Comparison of ENCODE assay signal across 12 mouse cellular contexts in genomic region chr1:82795702-82796443, GRCm38 (mm10). TPM values are rescaled to one million over a fixed set of nuclear protein-coding genes. Genes with fewer than 3 reads are reported as not detected.
A peak's percentile ranks its signal among the peaks of the same experiment; 100 is the strongest.
DNase-seq lines count a peak whose midpoint lies in the region; ATAC-seq and TF ChIP-seq lines count a peak whose summit lies in the region.
"Had no signal": no experiment of that assay in that cellular context is flagged by ENCODE, and none has a peak within 500 bp of the region (broad histone marks: within the 10 kb centered on the region; RNA-seq: fewer than 3 reads in every experiment).

No protein-coding gene starts in this region.

- DNase-seq in adrenal gland, postnatal 14 days: peak; percentile 17
- DNase-seq in adrenal gland, postnatal 10 days: no peak
- DNase-seq in layer of hippocampus, adult 2 months (ENCODE audit: low spot score in 2 of 2): no peak
- DNase-seq in layer of hippocampus, postnatal 10 days (ENCODE audit: low spot score in 2 of 2): no peak
- no peak for DNase-seq in liver, embryonic 13.5 days
- DNase-seq in thymus, adult 18-20 months: no peak
- DNase-seq: adrenal gland, postnatal 25 days; B cell, adult 2 months had no signal

- H3K4me1 ChIP-seq in liver, embryonic 13.5 days (replicated peaks): peaks cover 41% of the 10 kb centered on the region
- 0 out of 2 replicates have a peak, but pooled peaks cover 6% of the 10 kb centered on the region for H3K4me1 ChIP-seq in neural tube, embryonic 15.5 days
- H3K4me1 ChIP-seq in forebrain, embryonic 15.5 days: peaks cover 9% of the 10 kb centered on the region

- no peaks in the 10 kb centered on the region for H3K27me3 ChIP-seq in liver, embryonic 13.5 days
- H3K27me3 ChIP-seq in neural tube, embryonic 15.5 days (replicated peaks): no peaks in the 10 kb centered on the region
- H3K27me3 ChIP-seq in forebrain, embryonic 15.5 days: no peaks in the 10 kb centered on the region

- no peak overlapping the region for H3K4me2 ChIP-seq in liver, embryonic 13.5 days
- no peak overlapping the region for H3K4me2 ChIP-seq in neural tube, embryonic 15.5 days
- no peak overlapping the region for H3K4me2 ChIP-seq in forebrain, embryonic 15.5 days (replicated peaks)

- H3K9ac ChIP-seq in liver, embryonic 13.5 days: no peak overlapping the region
- H3K9ac ChIP-seq in neural tube, embryonic 15.5 days (replicated peaks): no peak overlapping the region
- H3K9ac ChIP-seq in forebrain, embryonic 15.5 days (replicated peaks): no peak overlapping the region
- H3K9ac ChIP-seq: liver, embryonic 14.5 days had no signal

- H3K27ac ChIP-seq in layer of hippocampus, adult 2 months: peak overlapping the region; percentile 1; the same call in 1 of the 2 replicates
- peak overlapping the region; percentile 37 for H3K27ac ChIP-seq in liver, embryonic 13.5 days
- H3K27ac ChIP-seq in neural tube, embryonic 15.5 days (replicated peaks): 0 out of 2 replicates have a peak overlapping the region, but pooled peaks have one; percentile 4
- no peak overlapping the region for H3K27ac ChIP-seq in forebrain, embryonic 15.5 days (replicated peaks)
- H3K27ac ChIP-seq: liver, embryonic 14.5 days had no signal

- H3K9me3 ChIP-seq in liver, embryonic 13.5 days (replicated peaks): no peaks in the 10 kb centered on the region
- no peaks in the 10 kb centered on the region for H3K9me3 ChIP-seq in neural tube, embryonic 15.5 days (replicated peaks)
- H3K9me3 ChIP-seq in forebrain, embryonic 15.5 days: no peaks in the 10 kb centered on the region

- H3K4me3 ChIP-seq in layer of hippocampus, adult 2 months: no peak overlapping the region
- H3K4me3 ChIP-seq in liver, embryonic 13.5 days (replicated peaks): no peak overlapping the region
- H3K4me3 ChIP-seq in neural tube, embryonic 15.5 days (replicated peaks): no peak overlapping the region
- H3K4me3 ChIP-seq in forebrain, embryonic 15.5 days: no peak overlapping the region

- 31% methylated on average over 18 of the region's 18 CpGs for WGBS in liver, embryonic 13.5 days (ENCODE audit: insufficient replicate concordance)
- WGBS in neural tube, embryonic 15.5 days: 75% methylated on average over 18 of the region's 18 CpGs
- 82% methylated on average over 18 of the region's 18 CpGs for WGBS in forebrain, embryonic 15.5 days

- H3K36me3 ChIP-seq in liver, embryonic 13.5 days: no peaks in the 10 kb centered on the region
- no peaks in the 10 kb centered on the region for H3K36me3 ChIP-seq in neural tube, embryonic 15.5 days
- no peaks in the 10 kb centered on the region for H3K36me3 ChIP-seq in forebrain, embryonic 15.5 days

- no peak for TF ChIP-seq CTCF in layer of hippocampus, adult 2 months (conservative IDR thresholded peaks at IDR 0.05)

- peak; percentile 47; the same call in 1 of the 2 replicates for ATAC-seq in liver, embryonic 13.5 days (ENCODE audit: low read depth)
- no peak for ATAC-seq in neural tube, embryonic 15.5 days (ENCODE audit: low FRiP score)
- no peak for ATAC-seq in forebrain, embryonic 15.5 days (replicated peaks)

RNA-seq across cellular contexts. Expression of gene Gm47791, which starts 24.8 kb away (rescaled TPM):
- total RNA-seq in adrenal gland, postnatal 14 days (2021): not detected in 2 replicates
- total RNA-seq in adrenal gland, postnatal 10 days (2021): not detected
- not detected for total RNA-seq in layer of hippocampus, adult 2 months (2021)
- total RNA-seq in layer of hippocampus, postnatal 10 days (2021): not detected
- polyA plus RNA-seq in liver, embryonic 13.5 days (2015; fragmentation: Nextera tagmentation; extraction: Ambion mirVana): not detected in 2 replicates
- polyA plus RNA-seq in neural tube, embryonic 15.5 days (2015; fragmentation: Nextera tagmentation; extraction: Ambion mirVana): not detected in 2 replicates
- polyA plus RNA-seq in forebrain, embryonic 15.5 days (2015; fragmentation: Nextera tagmentation; extraction: Ambion mirVana): not detected in 2 replicates
- total RNA-seq: adrenal gland, postnatal 25 days had no signal
- polyA plus RNA-seq: intestine, embryonic 14.5 days; liver, embryonic 14.5 days had no signal

RNA-seq across cellular contexts. Expression of gene Tm4sf20, which starts 27.6 kb away (rescaled TPM):
- total RNA-seq in adrenal gland, postnatal 14 days (2021): not detected in 2 replicates
- total RNA-seq in adrenal gland, postnatal 10 days (2021): not detected
- total RNA-seq in layer of hippocampus, adult 2 months (2021): not detected
- not detected for total RNA-seq in layer of hippocampus, postnatal 10 days (2021)
- polyA plus RNA-seq in liver, embryonic 13.5 days (2015; fragmentation: Nextera tagmentation; extraction: Ambion mirVana): 0.25 TPM in 1 of 2 replicates, not detected in the other
- polyA plus RNA-seq in neural tube, embryonic 15.5 days (2015; fragmentation: Nextera tagmentation; extraction: Ambion mirVana): 10.5 TPM in 1 of 2 replicates, not detected in the other
- not detected in 2 replicates for polyA plus RNA-seq in forebrain, embryonic 15.5 days (2015; fragmentation: Nextera tagmentation; extraction: Ambion mirVana)
- total RNA-seq: adrenal gland, postnatal 25 days had no signal
- polyA plus RNA-seq: liver, embryonic 14.5 days had no signal

RNA-seq across cellular contexts. Expression of gene Agfg1, which starts 43.4 kb away (rescaled TPM):
- 53.0 and 59.5 TPM in 2 replicates for total RNA-seq in adrenal gland, postnatal 14 days (2021)
- total RNA-seq in adrenal gland, postnatal 10 days (2021): 10 to 100 TPM; 43.1 TPM
- 10 to 100 TPM; 68.9 TPM for total RNA-seq in layer of hippocampus, adult 2 months (2021)
- 10 to 100 TPM; 80.2 to 85.8 TPM for total RNA-seq in layer of hippocampus, postnatal 10 days (2021)
- 47.2 and 53.9 TPM in 2 replicates for polyA plus RNA-seq in liver, embryonic 13.5 days (2015; fragmentation: Nextera tagmentation; extraction: Ambion mirVana)
- 26.6 and 36.5 TPM in 2 replicates for polyA plus RNA-seq in neural tube, embryonic 15.5 days (2015; fragmentation: Nextera tagmentation; extraction: Ambion mirVana)
- polyA plus RNA-seq in forebrain, embryonic 15.5 days (2015; fragmentation: Nextera tagmentation; extraction: Ambion mirVana): 34.6 and 36.8 TPM in 2 replicates
